Mouse (Mus musculus) erythroblast, embryonic 14.5 days (primary cell): ENCODE data around the gene Chst15. TPM values are rescaled to one million over a fixed set of nuclear protein-coding genes. Genes with fewer than 3 reads are reported as not detected.

Experiments
- H3K27me3 ChIP-seq: 2 replicates; pipeline ENCODE4 v1.6.1; 2012; ENCODE audit warnings: inconsistent platforms; ENCODE audit not compliant: control insufficient read depth
- H3K36me3 ChIP-seq: 2 replicates; pipeline ENCODE4 v1.6.1; 2012; ENCODE audit warnings: mild to moderate bottlenecking, inconsistent platforms; ENCODE audit not compliant: control insufficient read depth
- H3K4me1 ChIP-seq: 2 replicates; pipeline ENCODE4 v1.6.1; 2012; ENCODE audit warnings: inconsistent platforms; ENCODE audit not compliant: control insufficient read depth
- H3K4me3 ChIP-seq: replicated peaks from 2 replicates; pipeline ENCODE3; 2012; ENCODE audit warnings: moderate library complexity, mild to moderate bottlenecking, inconsistent platforms
- H3K9me3 ChIP-seq: 2 replicates; pipeline ENCODE4 v1.6.1; 2012; ENCODE audit warnings: low read length, inconsistent platforms, mixed read lengths; ENCODE audit not compliant: control insufficient read depth
- GATA1 ChIP-seq: IDR thresholded peaks from 2 replicates; pipeline ENCODE4 v1.6.1; 2012; ENCODE audit warnings: low read length, inconsistent platforms, mixed read lengths
- TAL1 ChIP-seq: IDR thresholded peaks from 3 replicates; pipeline ENCODE4 v1.6.1; 2012; ENCODE audit warnings: low read length, inconsistent platforms, mixed read lengths
- polyA plus RNA-seq: library from polyadenylated mRNA; stranded (reverse); fragments of >175 nt; gene quantifications from 2 replicates; pipeline ENCODE4 v1.2.3, GENCODE M21; 2012

Chst15 gene
- polyA plus RNA-seq, 1 experiment: 0.05 TPM

DNA sequence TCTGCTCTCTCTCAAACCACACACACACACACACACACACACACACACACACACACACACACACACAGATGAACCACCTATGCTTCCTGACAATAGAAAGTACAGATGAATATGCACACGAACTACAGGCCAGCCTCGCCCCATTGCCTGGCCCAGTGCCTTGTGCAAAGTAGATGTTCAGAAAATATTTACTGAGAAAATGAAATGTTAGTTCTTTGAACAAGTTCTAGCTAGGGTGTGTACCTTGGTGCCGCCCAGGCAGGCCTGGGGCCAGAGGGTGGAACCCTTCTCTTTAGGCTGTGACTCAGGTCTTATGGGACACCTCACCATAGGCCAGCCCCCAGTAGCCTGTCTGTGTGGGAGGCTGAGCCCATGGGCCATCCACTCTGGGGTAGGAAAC lies 85.6 kb downstream of the Chst15 start:
- peaks cover 2% of the 10 kb centered on the region; the same call in 1 of the 2 replicates for H3K36me3 ChIP-seq
- H3K9me3 ChIP-seq: no peaks in the 10 kb centered on the region
- peaks cover 2% of the 10 kb centered on the region for H3K4me1 ChIP-seq
- TF ChIP-seq GATA1 (no peak), TAL1 (no peak)
- H3K4me3 ChIP-seq: no peak overlapping the region
- no peaks in the 10 kb centered on the region for H3K27me3 ChIP-seq

DNA sequence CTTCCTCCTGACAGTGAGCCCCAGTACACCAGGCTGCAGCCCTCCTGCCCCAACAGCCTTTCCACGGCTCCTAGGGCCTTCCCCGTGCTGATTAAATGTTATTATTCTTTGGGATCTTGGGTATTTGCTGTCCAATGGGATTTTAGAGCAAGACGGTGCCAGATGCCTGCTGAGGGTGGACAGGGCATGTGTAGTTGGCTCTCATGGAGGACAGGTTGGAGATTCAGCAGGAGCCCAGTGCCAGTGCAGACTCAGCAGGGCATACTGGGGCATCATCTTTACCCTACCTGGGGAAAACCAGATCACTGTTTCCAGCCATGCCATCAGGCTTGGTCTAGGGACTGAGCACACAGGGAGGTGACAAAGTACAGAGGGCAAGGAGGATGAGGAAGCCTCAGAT lies 86.1 kb downstream of the Chst15 start:
- no peak overlapping the region for H3K4me3 ChIP-seq
- H3K9me3 ChIP-seq: no peaks in the 10 kb centered on the region
- TF ChIP-seq TAL1: no peak
- no peak for TF ChIP-seq GATA1
- H3K36me3 ChIP-seq: 0 out of 2 replicates have a peak, but pooled peaks cover 2% of the 10 kb centered on the region
- peaks cover 2% of the 10 kb centered on the region for H3K4me1 ChIP-seq
- no peaks in the 10 kb centered on the region for H3K27me3 ChIP-seq

DNA sequence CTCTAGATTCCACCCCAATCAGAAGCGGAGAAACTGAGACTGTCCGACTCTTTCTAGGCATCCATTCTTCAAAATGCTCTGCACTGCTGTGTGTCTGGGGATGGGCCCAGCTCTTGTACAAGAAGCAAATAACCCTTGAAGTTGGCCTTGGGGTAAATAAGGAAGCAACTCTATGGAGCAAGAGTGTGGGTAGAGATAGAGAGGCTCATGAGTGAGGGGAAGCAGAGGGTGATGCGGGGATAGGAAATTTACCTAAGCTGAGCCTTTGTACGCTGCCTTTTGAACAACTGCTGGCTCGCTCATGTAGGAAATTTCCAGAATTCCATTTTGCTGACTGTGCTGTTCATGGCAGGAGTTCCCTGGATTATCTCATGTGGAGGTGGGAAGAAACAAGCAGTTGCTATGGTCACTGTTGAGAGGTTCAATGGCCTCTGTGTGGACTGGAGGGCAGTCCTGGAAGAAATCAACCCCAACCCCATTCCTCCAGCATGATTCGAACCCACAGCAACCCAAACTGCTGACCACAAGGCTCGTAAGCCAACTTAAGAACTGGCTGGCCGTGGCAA lies 89.9 kb downstream of the Chst15 start:
- no peaks in the 10 kb centered on the region for H3K36me3 ChIP-seq
- no peaks in the 10 kb centered on the region for H3K27me3 ChIP-seq
- H3K4me1 ChIP-seq: peaks cover 2% of the 10 kb centered on the region
- no peak overlapping the region for H3K4me3 ChIP-seq
- no peaks in the 10 kb centered on the region for H3K9me3 ChIP-seq
- no peak for TF ChIP-seq TAL1
- TF ChIP-seq GATA1: no peak

DNA sequence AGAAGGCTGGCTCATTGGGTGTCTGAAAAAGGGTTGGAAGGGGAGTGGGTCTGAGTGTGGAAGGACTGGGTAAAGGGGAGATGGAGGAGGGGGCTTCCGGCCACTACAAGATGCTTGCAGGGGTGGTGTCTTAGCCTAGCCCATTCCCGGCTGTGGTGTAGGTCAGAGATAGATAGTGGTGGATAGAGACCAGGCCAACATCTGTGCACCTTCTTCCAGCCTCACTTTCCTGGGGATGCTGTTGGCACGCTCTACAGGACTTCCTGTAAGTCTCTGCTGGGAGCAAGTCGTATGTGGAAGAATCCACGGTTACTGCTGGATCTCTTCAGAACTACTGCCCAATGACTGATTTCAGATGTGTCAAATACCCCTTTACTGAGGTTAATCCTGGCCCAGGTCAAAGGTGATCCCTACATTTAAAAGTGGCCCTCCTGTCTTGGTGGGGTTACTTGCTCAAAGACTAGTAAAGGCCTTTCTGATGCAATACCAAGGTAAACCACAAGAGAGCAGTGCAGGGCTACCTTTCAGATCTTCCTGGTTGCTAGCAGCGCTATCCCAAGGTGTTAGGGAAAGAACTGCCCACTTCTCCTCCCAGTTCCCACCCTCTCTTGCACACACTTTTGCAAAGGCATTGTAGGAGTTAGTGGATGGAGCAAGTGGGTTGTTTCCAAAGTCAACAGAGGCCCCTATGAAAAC lies 90.5 kb downstream of the Chst15 start:
- Histone ChIP-seq H3K9me3 (no peaks in the 10 kb centered on the region), H3K27me3 (no peaks in the 10 kb centered on the region), H3K4me3 (no peak overlapping the region), H3K4me1 (no peaks in the 10 kb centered on the region; the same call in 1 of the 2 replicates), H3K36me3 (no peaks in the 10 kb centered on the region)
- TF ChIP-seq GATA1 (no peak), TAL1 (no peak)

DNA sequence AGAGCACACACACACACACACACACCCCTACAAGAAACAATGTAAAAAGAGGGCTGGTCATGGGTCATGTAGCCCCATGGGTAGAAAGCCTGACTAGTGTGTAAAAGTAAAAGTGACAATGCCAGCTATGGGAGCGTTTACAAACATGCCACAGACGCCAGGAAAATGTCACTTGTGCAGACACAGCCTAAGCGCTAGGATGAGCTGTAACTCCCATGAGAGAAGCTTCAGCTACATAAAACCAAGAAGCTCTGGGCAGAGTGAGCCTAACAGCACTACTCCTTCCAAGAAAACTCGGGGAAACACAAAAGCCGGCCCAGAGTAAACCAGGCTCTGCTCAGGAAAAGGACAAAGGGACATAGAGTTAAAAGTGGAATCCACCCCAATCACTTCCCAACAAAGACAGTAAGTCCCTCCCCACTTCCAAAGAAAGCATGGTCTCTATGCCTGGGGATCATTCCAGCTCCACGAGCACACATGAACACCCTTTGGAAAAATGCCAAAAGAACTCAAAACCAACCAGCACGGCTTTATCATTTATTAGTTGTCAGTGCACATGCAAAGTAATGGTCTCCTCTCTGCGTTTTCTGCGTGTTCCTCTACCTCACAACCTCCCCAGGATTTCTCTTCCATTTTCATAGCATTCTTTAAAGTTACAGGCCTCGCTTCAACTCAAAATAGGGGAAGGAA lies 93.4 kb downstream of the Chst15 start:
- no peaks in the 10 kb centered on the region for H3K36me3 ChIP-seq
- no peaks in the 10 kb centered on the region for H3K4me1 ChIP-seq
- no peak overlapping the region for H3K4me3 ChIP-seq
- H3K27me3 ChIP-seq: no peaks in the 10 kb centered on the region
- TF ChIP-seq TAL1 (no peak), GATA1 (no peak)
- no peaks in the 10 kb centered on the region for H3K9me3 ChIP-seq

DNA sequence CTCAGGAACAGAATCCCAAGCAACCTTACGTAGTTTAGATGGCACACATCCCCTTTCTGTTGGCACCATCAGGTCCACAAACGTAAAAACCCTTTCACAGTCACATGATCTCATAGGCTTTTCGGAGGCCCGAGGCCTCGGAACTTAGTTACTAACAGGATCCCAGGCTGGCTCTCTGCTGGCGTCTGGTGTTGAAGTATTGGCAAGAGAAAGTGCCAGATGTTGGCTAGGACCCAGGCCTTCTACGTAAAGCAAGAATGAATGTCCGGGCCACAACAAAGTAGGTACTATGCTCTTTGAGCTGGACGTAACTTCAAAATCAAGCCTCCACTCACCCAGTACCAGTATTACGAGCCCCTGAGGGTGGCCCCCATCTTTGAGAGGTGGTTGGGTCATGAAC lies 103.0 kb downstream of the Chst15 start:
- no peaks in the 10 kb centered on the region for H3K9me3 ChIP-seq
- no peak overlapping the region for H3K4me3 ChIP-seq
- no peaks in the 10 kb centered on the region for H3K4me1 ChIP-seq
- TF ChIP-seq GATA1 (no peak), TAL1 (no peak)
- H3K36me3 ChIP-seq: no peaks in the 10 kb centered on the region
- no peaks in the 10 kb centered on the region for H3K27me3 ChIP-seq

DNA sequence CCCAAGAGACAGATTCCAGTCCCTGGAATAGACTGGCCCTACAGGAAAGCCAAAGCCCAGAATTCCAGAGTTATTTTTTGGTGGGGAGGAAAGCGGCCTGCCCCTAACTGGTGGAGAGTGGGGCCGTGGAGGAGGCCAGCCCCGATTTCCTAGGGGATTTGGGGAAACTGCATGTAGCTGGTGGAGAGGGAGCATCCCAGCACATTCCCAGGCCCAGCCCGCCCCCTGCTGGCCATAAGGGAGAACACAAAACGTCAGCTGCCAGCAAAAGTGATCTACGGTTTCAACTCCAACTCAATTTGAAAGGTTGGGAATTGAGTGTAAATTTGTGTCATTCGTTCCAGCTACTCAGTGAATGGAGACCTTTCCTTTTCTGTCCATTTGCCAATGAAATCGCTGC lies 103.6 kb downstream of the Chst15 start:
- no peak for TF ChIP-seq TAL1
- no peaks in the 10 kb centered on the region for H3K36me3 ChIP-seq

DNA sequence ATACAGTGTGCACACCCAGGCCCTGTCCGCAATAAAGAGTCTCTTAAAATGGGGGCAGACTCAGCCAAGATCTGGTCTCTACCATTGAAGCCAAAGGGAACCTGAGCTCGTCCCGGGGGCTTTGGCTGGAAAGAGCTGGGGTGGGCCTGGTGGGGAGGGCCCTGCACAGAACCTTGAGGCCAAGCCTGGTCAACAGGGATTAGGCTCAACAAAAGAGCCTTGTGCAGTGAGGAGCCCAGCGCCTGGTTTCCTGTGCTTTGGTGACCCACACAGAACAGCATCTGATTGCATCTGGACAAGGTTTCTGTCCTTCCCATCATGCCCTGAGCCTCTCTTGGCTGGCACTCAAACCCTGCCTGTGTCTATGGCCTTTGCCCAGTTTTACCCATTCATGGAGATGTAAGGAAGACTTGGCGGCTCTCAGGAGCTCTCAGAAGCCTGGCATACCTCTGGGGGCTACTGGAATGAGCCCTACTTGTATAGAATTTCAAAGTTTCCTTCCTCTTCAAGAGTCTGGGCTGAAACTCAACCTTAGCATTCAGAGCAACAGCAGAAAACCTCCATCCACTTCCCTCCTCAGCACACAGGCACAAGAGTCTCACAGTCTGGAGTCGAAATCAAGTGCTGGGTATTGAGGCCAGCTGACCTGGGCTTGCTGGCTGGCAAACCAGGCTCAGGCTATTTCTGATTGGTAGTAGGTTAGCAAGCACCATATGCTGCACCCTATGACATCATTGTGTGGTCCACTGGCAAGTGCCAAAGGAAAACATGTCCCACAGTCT lies 104.9 kb downstream of the Chst15 start:
- Histone ChIP-seq H3K36me3 (no peaks in the 10 kb centered on the region), H3K27me3 (no peaks in the 10 kb centered on the region), H3K4me3 (no peak overlapping the region), H3K9me3 (no peaks in the 10 kb centered on the region), H3K4me1 (no peaks in the 10 kb centered on the region)
- TF ChIP-seq TAL1 (no peak), GATA1 (no peak)

More for the DNA sequence above, 103.6 kb downstream of the Chst15 start:
- Histone ChIP-seq H3K9me3 (no peaks in the 10 kb centered on the region), H3K4me1 (no peaks in the 10 kb centered on the region), H3K27me3 (no peaks in the 10 kb centered on the region), H3K4me3 (no peak overlapping the region)

DNA sequence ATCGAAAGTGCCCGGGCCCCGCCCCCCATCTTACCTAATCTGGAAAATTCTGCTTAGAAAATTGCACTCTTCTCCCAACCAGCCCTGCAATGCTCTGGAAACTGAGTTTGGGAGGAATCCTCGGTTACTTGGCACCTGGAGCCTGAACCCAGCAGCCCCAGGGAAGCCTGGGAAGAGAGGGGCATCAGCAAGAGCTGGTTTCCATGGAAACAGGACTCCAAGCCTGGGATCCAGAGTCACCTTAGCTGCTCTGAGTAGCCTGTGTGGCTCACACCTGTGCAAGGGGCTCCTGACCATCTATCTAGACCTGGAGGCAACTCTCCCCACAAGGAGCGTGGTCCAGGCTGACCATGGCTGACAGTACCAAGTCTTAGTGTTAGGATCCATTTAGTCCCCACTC lies 106.4 kb downstream of the Chst15 start:
- TF ChIP-seq TAL1 (no peak), GATA1 (no peak)
- H3K4me1 ChIP-seq: no peaks in the 10 kb centered on the region
- H3K9me3 ChIP-seq: no peaks in the 10 kb centered on the region
- H3K4me3 ChIP-seq: no peak overlapping the region
- H3K27me3 ChIP-seq: no peaks in the 10 kb centered on the region
- H3K36me3 ChIP-seq: no peaks in the 10 kb centered on the region
